ENCODE assay signal across 21 mouse cellular contexts in genomic region chr11:72281852-72282400, GRCm38 (mm10). TPM values are rescaled to one million over a fixed set of nuclear protein-coding genes. Genes with fewer than 3 reads are reported as not detected.
"Had no signal": no experiment of that assay in that cellular context is flagged by ENCODE, and none has a peak within 500 bp of the region (broad histone marks: within the 10 kb centered on the region; RNA-seq: fewer than 3 reads in every experiment).

No protein-coding gene starts in this region.

- H3K4me3 ChIP-seq: limb, embryonic 13.5 days; midbrain, embryonic 10.5 days; neural tube, embryonic 12.5 days had no signal

- H3K27ac ChIP-seq: limb, embryonic 13.5 days; midbrain, embryonic 10.5 days; neural tube, embryonic 12.5 days; stomach, postnatal 0 days had no signal

- H3K27me3 ChIP-seq: limb, embryonic 13.5 days; neural tube, embryonic 12.5 days had no signal

- H3K36me3 ChIP-seq: limb, embryonic 13.5 days; midbrain, embryonic 10.5 days; neural tube, embryonic 12.5 days had no signal

- ATAC-seq: intestine, embryonic 16.5 days had no signal

- H3K4me2 ChIP-seq: limb, embryonic 13.5 days; liver, embryonic 11.5 days; lung, embryonic 14.5 days; neural tube, embryonic 12.5 days had no signal

- H3K4me1 ChIP-seq: limb, embryonic 13.5 days; midbrain, embryonic 10.5 days; neural tube, embryonic 12.5 days had no signal

- DNase-seq: left cerebral cortex, postnatal 4 days; lung, embryonic 14.5 days; lung, postnatal 10 days; lung, postnatal 4 days; midbrain, embryonic 14.5 days; thymus, adult 2 months; thymus, postnatal 25 days had no signal

- H3K9me3 ChIP-seq: limb, embryonic 13.5 days; midbrain, embryonic 10.5 days; neural tube, embryonic 12.5 days had no signal

- H3K9ac ChIP-seq: limb, embryonic 13.5 days; lung, embryonic 14.5 days; neural tube, embryonic 12.5 days had no signal

RNA-seq across cellular contexts. Expression of gene Slc13a5, which starts 14.9 kb away (rescaled TPM):
- total RNA-seq: megakaryocyte, adult 5-6 weeks; monocyte, adult 5-6 weeks had no signal
- polyA plus RNA-seq: liver, embryonic 11.5 days; liver, embryonic 16.5 days; lung, embryonic 14.5 days had no signal

RNA-seq across cellular contexts. Expression of gene Fbxo39, which starts 32.3 kb away (rescaled TPM):
- total RNA-seq: layer of hippocampus, adult 8-10 months; layer of hippocampus, postnatal 14 days; left cerebral cortex, adult 18-20 months; left cerebral cortex, postnatal 10 days; left cerebral cortex, postnatal 4 days had no signal
- polyA plus RNA-seq: intestine, embryonic 16.5 days; large intestine, adult 2 months; limb, embryonic 13.5 days; liver, embryonic 11.5 days; liver, embryonic 16.5 days; lung, embryonic 14.5 days; midbrain, embryonic 10.5 days; midbrain, embryonic 14.5 days; neural tube, embryonic 12.5 days; stomach, postnatal 0 days had no signal
